Mouse (Mus musculus) G1E (cell line): ENCODE results near the gene Cdc42bpg. TPM values are rescaled to one million over a fixed set of nuclear protein-coding genes. Genes with fewer than 3 reads are reported as not detected.

Experiments used
- ATAC-seq: 2 replicates; pipeline ENCODE4 v1.8.0; 2016; ENCODE audit warnings: mild to moderate bottlenecking; ENCODE audit not compliant: insufficient number of reproducible peaks, poor library complexity, low FRiP score, severe bottlenecking; ENCODE audit errors: extremely low read depth
- DNase-seq: peaks from one replicate; pipeline ENCODE4 v3.0.0; 2012; ENCODE audit warnings: low spot score
- H3K27me3 ChIP-seq: 2 replicates; pipeline ENCODE4 v1.6.1; 2012; ENCODE audit warnings: mild to moderate bottlenecking, low read length, inconsistent platforms; ENCODE audit not compliant: insufficient read depth
- H3K36me3 ChIP-seq: replicated peaks from 2 replicates; pipeline ENCODE3; 2012; ENCODE audit warnings: mild to moderate bottlenecking, inconsistent platforms
- H3K4me1 ChIP-seq: 2 replicates; pipeline ENCODE4 v1.6.1; 2012; ENCODE audit warnings: low read depth, low read length, inconsistent platforms, mixed read lengths; ENCODE audit not compliant: insufficient read depth
- H3K4me3 ChIP-seq: 2 replicates; pipeline ENCODE4 v1.5.1; 2012; ENCODE audit warnings: low read depth, mild to moderate bottlenecking, inconsistent platforms, low read length, moderate library complexity, mixed read lengths
- H3K9me3 ChIP-seq: replicated peaks from 2 replicates; pipeline ENCODE4 v1.6.1; 2012; ENCODE audit warnings: inconsistent platforms
- CTCF ChIP-seq: IDR thresholded peaks from 2 replicates; pipeline ENCODE4 v1.5.1; 2012; ENCODE audit warnings: low read depth, low read length, inconsistent platforms, mixed read lengths
- GATA1 ChIP-seq: IDR thresholded peaks from 2 replicates; pipeline ENCODE4 v1.6.1; 2012; ENCODE audit warnings: borderline replicate concordance, low read length, inconsistent platforms, mixed read lengths
- GATA2 ChIP-seq: IDR thresholded peaks from 2 replicates; pipeline ENCODE4 v1.6.1; 2012; ENCODE audit warnings: low read depth, low read length, inconsistent platforms, borderline replicate concordance
- POLR2AphosphoS5 ChIP-seq: IDR thresholded peaks from 2 replicates; pipeline ENCODE4 v1.6.1; 2012; ENCODE audit warnings: low read depth, low read length, inconsistent platforms; ENCODE audit not compliant: insufficient replicate concordance
- TAL1 ChIP-seq: conservative IDR thresholded peaks from 2 replicates; pipeline ENCODE4 v1.6.1; 2012; ENCODE audit warnings: low read depth, low read length, inconsistent platforms, mixed read lengths
- polyA plus RNA-seq: library from polyadenylated mRNA; stranded (reverse); fragments of >175 nt; gene quantifications from 2 replicates; pipeline ENCODE4 v1.2.3, GENCODE M21; 2012
- total RNA-seq, 2 experiments: library from RNA; stranded (forward) in 1 of 2; stranded (reverse) in 1 of 2; fragments of 200-1000 nt in 1 of 2; fragments of >200 nt in 1 of 2; fragmentation: Nextera tagmentation in 1 of 2; gene quantifications; 2 replicates each; pipeline ENCODE4 v1.2.3; 2014 to 2017

Gene Cdc42bpg
- total and polyA plus RNA-seq, 3 experiments, result 2.0 to 14.1 (median 5.0) TPM

DNA sequence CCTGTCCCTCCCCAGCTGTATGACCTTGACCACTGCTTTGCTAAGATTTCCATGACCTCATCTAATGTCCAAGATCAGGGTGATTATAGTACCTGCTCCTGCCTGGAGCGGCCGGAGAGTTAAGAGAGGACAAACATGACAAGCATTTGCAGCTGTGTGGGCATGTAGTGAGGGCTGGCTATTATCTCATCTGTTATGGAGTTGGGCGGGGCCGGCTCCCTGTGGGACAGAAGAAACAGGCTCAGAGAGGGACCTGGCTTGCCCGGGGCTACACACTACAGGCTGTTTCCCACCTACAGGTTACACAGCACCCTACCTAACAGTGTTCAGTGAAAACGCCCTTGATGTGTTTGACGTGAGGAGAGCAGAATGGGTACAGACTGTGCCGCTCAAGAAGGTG lies 15.1 kb downstream of the Cdc42bpg start:
- TF ChIP-seq GATA2, result no peak
- no peak for TF ChIP-seq POLR2AphosphoS5
- TF ChIP-seq TAL1, result no peak
- TF ChIP-seq GATA1, result no peak
- no peak for TF ChIP-seq CTCF
- H3K4me3 ChIP-seq, result no peak overlapping the region
- ATAC-seq (no peak), DNase-seq (no peak)
- peaks cover 87% of the 10 kb centered on the region for H3K36me3 ChIP-seq
- no peaks in the 10 kb centered on the region; the same call in 1 of the 2 replicates for H3K27me3 ChIP-seq
- peaks cover 8% of the 10 kb centered on the region; the same call in 1 of the 2 replicates for H3K4me1 ChIP-seq
- H3K9me3 ChIP-seq, result no peaks in the 10 kb centered on the region

DNA sequence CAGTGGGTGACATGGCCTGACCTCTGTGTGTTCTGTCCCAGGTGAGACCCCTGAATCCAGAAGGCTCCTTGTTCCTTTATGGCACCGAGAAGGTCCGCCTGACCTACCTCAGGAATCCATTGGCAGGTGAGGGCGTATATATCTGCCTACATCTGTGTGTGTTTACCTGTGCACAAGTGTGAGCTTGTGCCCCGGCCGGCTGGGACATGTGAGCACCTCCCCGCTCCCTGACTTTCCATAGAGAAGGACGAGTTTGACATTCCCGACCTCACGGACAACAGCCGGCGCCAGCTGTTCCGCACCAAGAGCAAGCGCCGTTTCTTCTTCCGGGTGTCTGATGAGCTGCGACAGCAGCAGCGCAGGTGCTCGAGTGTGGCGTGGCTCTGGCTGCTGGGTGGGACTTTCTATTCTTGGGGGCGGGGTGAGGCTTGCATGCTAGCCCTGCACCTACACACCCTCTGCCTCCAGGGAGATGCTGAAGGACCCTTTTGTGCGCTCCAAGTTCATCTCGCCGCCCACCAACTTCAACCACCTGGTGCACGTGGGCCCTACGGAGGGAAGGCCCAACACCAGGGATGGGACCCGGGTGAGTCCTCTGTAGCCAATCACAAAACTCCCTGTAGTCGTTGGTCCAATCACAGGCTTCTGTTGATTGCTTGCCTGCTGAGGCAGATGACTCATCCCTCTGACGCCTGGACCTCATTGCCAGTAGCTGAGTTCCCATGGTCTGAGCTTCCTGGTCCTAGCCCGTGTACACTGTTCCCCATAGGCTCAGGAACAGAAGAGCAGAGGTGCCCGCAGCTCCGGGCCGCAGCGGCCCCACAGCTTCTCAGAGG lies 15.7 kb downstream of the Cdc42bpg start:
- DNase-seq (no peak), ATAC-seq (no peak)
- no peak overlapping the region for H3K4me3 ChIP-seq
- H3K9me3 ChIP-seq, result no peaks in the 10 kb centered on the region
- no peak for TF ChIP-seq GATA1
- no peak for TF ChIP-seq POLR2AphosphoS5
- TF ChIP-seq CTCF, result no peak
- no peak for TF ChIP-seq GATA2
- TF ChIP-seq TAL1, result no peak
- H3K4me1 ChIP-seq, result peaks cover 8% of the 10 kb centered on the region; the same call in 1 of the 2 replicates
- peaks cover 80% of the 10 kb centered on the region for H3K36me3 ChIP-seq
- H3K27me3 ChIP-seq, result no peaks in the 10 kb centered on the region; the same call in 1 of the 2 replicates

DNA sequence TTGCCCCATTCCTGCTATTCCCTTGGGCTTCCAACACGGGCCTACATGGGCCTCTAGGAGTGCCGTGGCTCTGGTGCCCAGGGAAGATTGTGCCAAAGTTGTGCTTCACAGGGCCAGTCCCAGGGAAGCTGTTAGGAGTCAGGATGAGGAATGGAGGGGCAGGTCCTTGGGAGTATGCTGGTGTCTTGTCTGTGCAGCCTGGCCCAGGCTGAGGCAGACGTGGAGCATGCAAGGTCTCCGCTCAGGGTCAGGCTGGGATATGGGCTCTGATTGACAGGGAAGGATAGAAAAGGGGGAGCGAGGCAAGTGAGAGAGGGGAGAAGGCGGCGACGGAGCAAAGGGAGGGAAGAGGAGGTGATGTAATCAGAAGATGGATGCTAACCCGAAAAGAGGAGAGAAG lies 18.5 kb downstream of the Cdc42bpg start:
- Histone ChIP-seq H3K9me3 (no peaks in the 10 kb centered on the region), H3K4me3 (no peak overlapping the region), H3K27me3 (no peaks in the 10 kb centered on the region; the same call in 1 of the 2 replicates), H3K36me3 (peaks cover 53% of the 10 kb centered on the region), H3K4me1 (peaks cover 8% of the 10 kb centered on the region; the same call in 1 of the 2 replicates)
- no peak for ATAC-seq
- no peak for TF ChIP-seq GATA2
- TF ChIP-seq CTCF, result no peak
- DNase-seq, result no peak

DNA sequence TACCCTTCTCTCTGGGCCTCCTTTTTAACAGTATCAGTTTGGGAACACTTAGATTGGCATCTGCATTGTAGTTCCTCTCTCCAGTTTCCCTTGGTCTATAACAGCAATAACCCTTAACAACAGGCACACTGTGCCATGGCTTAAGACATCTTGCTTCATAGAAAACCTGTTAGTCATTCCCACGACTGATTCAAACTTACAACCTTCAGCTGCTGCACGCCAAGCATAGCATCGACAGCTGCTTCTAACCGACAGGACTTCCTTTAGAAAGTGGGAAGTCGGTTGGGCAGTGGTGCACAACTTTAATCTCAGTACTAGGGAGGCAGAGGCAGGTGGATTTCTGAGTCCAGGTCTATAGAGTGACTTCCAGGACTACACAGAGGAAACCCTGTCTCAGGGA lies 24.9 kb downstream of the Cdc42bpg start:
- ATAC-seq, result no peak
- Histone ChIP-seq H3K27me3 (peaks cover 3% of the 10 kb centered on the region; the same call in 1 of the 2 replicates), H3K4me1 (peaks cover 37% of the 10 kb centered on the region), H3K9me3 (no peaks in the 10 kb centered on the region), H3K4me3 (no peak overlapping the region; the same call in 1 of the 2 replicates), H3K36me3 (peaks cover under 1% of the 10 kb centered on the region)
- no peak for DNase-seq
- TF ChIP-seq GATA1 (no peak), POLR2AphosphoS5 (no peak), TAL1 (no peak), CTCF (no peak), GATA2 (no peak)

DNA sequence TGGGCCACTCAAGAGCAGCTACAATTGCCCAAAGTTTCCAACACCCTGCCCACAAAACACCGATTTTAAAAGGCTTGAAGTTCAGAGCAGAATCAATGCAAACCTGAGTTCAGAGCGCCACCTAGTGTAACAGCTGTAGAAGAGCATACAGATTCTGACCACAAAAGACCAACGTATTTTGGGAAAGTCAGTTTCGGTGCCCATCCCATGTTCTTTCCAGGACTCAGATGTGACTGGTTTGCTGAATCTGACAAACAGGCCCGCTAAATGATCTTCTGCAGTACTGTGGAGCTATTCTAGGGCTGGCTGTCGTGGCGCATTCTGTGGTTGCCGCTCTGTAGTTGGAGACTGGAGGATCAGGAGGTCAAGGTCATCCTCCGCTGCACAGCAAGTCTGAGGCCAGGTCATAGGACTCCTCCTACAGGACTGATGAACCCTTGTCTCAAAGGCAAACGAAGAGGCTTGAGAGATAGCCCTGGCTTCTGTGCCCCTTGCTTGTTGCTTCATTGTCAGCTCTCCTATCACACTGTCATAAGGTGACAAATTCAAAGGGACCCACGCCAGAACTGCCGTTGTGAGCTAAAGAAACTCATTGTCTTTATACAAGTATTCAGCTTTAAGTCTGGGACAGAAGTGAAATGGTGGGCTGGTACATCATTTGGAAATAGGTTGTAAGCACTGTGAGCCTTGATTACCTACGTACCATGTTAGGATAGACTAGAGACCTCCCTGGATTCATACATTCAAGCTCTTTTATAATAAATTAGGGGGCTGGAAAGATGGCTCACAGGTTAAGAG lies 25.7 kb downstream of the Cdc42bpg start:
- peaks cover 8% of the 10 kb centered on the region for H3K36me3 ChIP-seq
- ATAC-seq (no peak), DNase-seq (no peak)
- H3K4me3 ChIP-seq, result no peak overlapping the region; the same call in 1 of the 2 replicates
- peaks cover 44% of the 10 kb centered on the region for H3K4me1 ChIP-seq
- no peaks in the 10 kb centered on the region for H3K9me3 ChIP-seq
- peaks cover 3% of the 10 kb centered on the region; the same call in 1 of the 2 replicates for H3K27me3 ChIP-seq
- peak; percentile 60; the same call in 1 of the 2 replicates for TF ChIP-seq CTCF
- no peak for TF ChIP-seq GATA2

DNA sequence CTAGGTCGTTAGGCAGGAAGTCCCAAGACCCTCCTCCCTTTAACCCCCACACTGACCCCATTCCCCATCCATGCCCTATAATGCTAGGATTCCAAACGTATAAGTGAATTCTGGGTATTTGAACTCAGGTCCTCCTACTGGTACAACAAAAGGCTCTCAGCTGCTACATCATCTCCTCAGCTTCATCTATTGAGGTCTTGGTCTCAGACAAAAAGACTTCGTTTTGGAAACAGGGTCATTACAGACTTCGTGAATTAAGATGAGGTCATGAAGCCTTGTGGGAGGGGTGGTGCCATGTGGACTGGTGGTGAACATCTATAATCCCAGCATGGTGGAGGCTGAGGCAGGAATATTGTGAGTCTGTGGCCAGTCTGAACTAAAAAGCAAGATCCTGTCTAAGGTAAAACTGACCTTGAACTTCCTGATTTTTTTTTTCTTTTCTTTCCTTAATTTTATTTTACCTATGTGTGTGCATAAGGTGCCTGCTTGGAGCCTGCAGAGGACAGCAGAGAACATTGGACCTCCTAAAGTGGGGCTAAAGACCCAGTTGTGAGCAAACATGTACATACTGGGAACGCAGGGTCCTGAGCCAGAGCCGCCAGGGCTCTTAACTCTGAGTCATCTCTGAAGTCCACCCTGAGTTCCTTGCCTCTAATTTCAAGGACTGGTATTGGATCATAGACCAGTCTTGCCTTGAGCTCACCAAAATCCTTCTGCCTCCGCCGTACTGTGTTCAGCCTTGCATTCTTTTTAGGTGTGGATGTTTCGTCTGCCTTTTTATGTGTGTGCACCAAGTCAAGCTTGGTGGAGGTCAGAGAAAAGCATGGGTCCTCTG lies 27.7 kb downstream of the Cdc42bpg start:
- DNase-seq (no peak), ATAC-seq (no peak)
- H3K27me3 ChIP-seq, result peaks cover 3% of the 10 kb centered on the region; the same call in 1 of the 2 replicates
- peaks cover 56% of the 10 kb centered on the region for H3K4me1 ChIP-seq
- TF ChIP-seq TAL1 (no peak), CTCF (no peak), POLR2AphosphoS5 (no peak), GATA1 (no peak), GATA2 (no peak)
- no peaks in the 10 kb centered on the region for H3K9me3 ChIP-seq
- H3K4me3 ChIP-seq, result peak overlapping the region; percentile 85
- H3K36me3 ChIP-seq, result peaks cover 29% of the 10 kb centered on the region
